Comparison of ENCODE assay signal across 19 mouse cellular contexts in the genomic region with DNA sequence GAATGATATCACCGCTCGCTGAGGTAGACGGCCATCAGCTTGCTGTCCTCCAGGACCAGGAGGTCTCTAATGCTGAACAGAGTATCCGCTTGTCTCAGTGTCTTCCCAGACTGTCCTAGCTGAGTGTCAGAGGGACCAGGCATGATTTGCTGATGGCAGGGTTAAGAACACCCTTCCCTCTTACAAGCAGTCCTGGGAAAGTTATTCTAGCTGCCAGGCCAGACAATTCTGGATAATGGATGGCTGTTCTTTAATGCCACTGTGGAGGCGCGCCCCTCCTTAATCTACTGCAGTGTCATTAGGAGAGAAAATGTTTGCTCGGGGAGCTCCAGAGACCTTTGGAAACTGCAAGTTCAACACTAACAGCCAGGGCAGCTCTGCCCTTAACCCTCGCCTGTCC.
DNase-seq lines count a peak whose midpoint lies in the region; ATAC-seq lines count a peak whose summit lies in the region.
"Had no signal": no experiment of that assay in that cellular context is flagged by ENCODE, and none has a peak within 500 bp of the region (broad histone marks: within the 10 kb centered on the region; RNA-seq: fewer than 3 reads in every experiment).

No protein-coding gene starts in this region.

- no peak overlapping the region for H3K4me2 ChIP-seq in kidney, embryonic 16.5 days (replicated peaks; ENCODE audit: low read depth, low read length)
- H3K4me2 ChIP-seq in neural tube, embryonic 13.5 days, result no peak overlapping the region
- H3K4me2 ChIP-seq: forebrain, embryonic 15.5 days; hindbrain, embryonic 13.5 days had no signal

- DNase-seq in kidney, postnatal 14 days, result no peak
- peak; percentile 41 for DNase-seq in mesoderm, embryonic 11.5 days (ENCODE audit: low read depth, low spot score)
- no peak for DNase-seq in heart, adult 9 months (ENCODE audit: low spot score in 2 of 2)
- no peak for DNase-seq in heart, postnatal 14 days
- DNase-seq in right cerebral cortex, postnatal 10 days (ENCODE audit: low spot score in 2 of 2), result no peak
- DNase-seq: adrenal gland, adult 2 months; adrenal gland, postnatal 25 days; cerebellum, adult 18-20 months; cerebellum, postnatal 10 days; gastrocnemius, postnatal 36 days; heart, adult 11 months; heart, postnatal 10 days had no signal

- intact Hi-C loops in heart, postnatal 14 days (cut with DNase I), result no loop called here

- no peaks in the 10 kb centered on the region for H3K4me1 ChIP-seq in kidney, embryonic 16.5 days (ENCODE audit: insufficient read depth, low read length)
- H3K4me1 ChIP-seq in neural tube, embryonic 13.5 days (replicated peaks), result peaks cover 23% of the 10 kb centered on the region
- H3K4me1 ChIP-seq: forebrain, embryonic 15.5 days; heart, embryonic 10.5 days had no signal

- H3K9ac ChIP-seq in kidney, embryonic 16.5 days (replicated peaks; ENCODE audit: low read length), result no peak overlapping the region
- H3K9ac ChIP-seq in neural tube, embryonic 13.5 days, result no peak overlapping the region
- H3K9ac ChIP-seq: forebrain, embryonic 15.5 days; hindbrain, embryonic 13.5 days had no signal

- peak overlapping the region; percentile 9; the same call in 1 of the 2 replicates for H3K27ac ChIP-seq in kidney, embryonic 16.5 days (ENCODE audit: low read length)
- peak overlapping the region; percentile 57 for H3K27ac ChIP-seq in neural tube, embryonic 13.5 days (replicated peaks)
- H3K27ac ChIP-seq: embryonic facial prominence, embryonic 10.5 days; forebrain, embryonic 15.5 days; heart, embryonic 10.5 days; hindbrain, embryonic 13.5 days; hindbrain, postnatal 0 days had no signal

- 9% methylated on average over 8 of the region's 8 CpGs for WGBS in kidney, embryonic 16.5 days
- WGBS in neural tube, embryonic 13.5 days, result 26% methylated on average over 8 of the region's 8 CpGs

- no peak overlapping the region for H3K4me3 ChIP-seq in kidney, embryonic 16.5 days (ENCODE audit: low read length)
- H3K4me3 ChIP-seq in neural tube, embryonic 13.5 days, result no peak overlapping the region
- H3K4me3 ChIP-seq: embryonic facial prominence, embryonic 10.5 days; forebrain, embryonic 15.5 days; heart, embryonic 10.5 days; hindbrain, embryonic 13.5 days had no signal

- H3K9me3 ChIP-seq in kidney, embryonic 16.5 days (ENCODE audit: low read length), result no peaks in the 10 kb centered on the region
- H3K9me3 ChIP-seq in neural tube, embryonic 13.5 days, result no peaks in the 10 kb centered on the region
- H3K9me3 ChIP-seq: embryonic facial prominence, embryonic 10.5 days; forebrain, embryonic 15.5 days; heart, embryonic 10.5 days; hindbrain, embryonic 13.5 days had no signal

- ATAC-seq in kidney, embryonic 16.5 days (ENCODE audit: low FRiP score, low TSS enrichment), result peak; percentile 42
- ATAC-seq in neural tube, embryonic 13.5 days (ENCODE audit: low read depth), result peak; percentile 41; the same call in 1 of the 2 replicates
- ATAC-seq: forebrain, embryonic 15.5 days; hindbrain, postnatal 0 days had no signal

- H3K27me3 ChIP-seq in kidney, embryonic 16.5 days (ENCODE audit: insufficient read depth, low read length), result no peaks in the 10 kb centered on the region
- H3K27me3 ChIP-seq in neural tube, embryonic 13.5 days, result no peaks in the 10 kb centered on the region
- H3K27me3 ChIP-seq: forebrain, embryonic 15.5 days; hindbrain, embryonic 13.5 days had no signal

- H3K36me3 ChIP-seq in kidney, embryonic 16.5 days (ENCODE audit: insufficient read depth, low read length), result no peaks in the 10 kb centered on the region
- H3K36me3 ChIP-seq in neural tube, embryonic 13.5 days, result no peaks in the 10 kb centered on the region
- H3K36me3 ChIP-seq: embryonic facial prominence, embryonic 10.5 days; forebrain, embryonic 15.5 days; heart, embryonic 10.5 days; hindbrain, embryonic 13.5 days had no signal
